Mouse (Mus musculus) thymus, adult 2 months (tissue): ENCODE data around the gene Gcdh. TPM values are rescaled to one million over a fixed set of nuclear protein-coding genes. Genes with fewer than 3 reads are reported as not detected.
A peak's percentile ranks its signal among the peaks of the same experiment; 100 is the strongest.

ENCODE experiments used
- DNase-seq: peaks from one replicate; pipeline ENCODE4 v3.0.0; 2021
- H3K27ac ChIP-seq: fragments of 200-500 bp; 2 replicates; pipeline ENCODE4 v1.5.1; 2012; ENCODE audit warnings: low read length, control low read depth; ENCODE audit not compliant: control insufficient read depth, insufficient read depth
- H3K27me3 ChIP-seq: fragments of 200-500 bp; 2 replicates; pipeline ENCODE4 v1.6.1; 2012; ENCODE audit warnings: mild to moderate bottlenecking, low read length, moderate library complexity, mixed read lengths; ENCODE audit not compliant: control insufficient read depth, insufficient read depth
- H3K36me3 ChIP-seq: fragments of 200-500 bp; 2 replicates; pipeline ENCODE4 v1.6.1; 2012; ENCODE audit warnings: mild to moderate bottlenecking, low read length, moderate library complexity; ENCODE audit not compliant: control insufficient read depth, insufficient read depth
- H3K4me1 ChIP-seq: fragments of 200-500 bp; replicated peaks from 2 replicates; pipeline ENCODE4 v1.6.1; 2012; ENCODE audit warnings: low read length; ENCODE audit not compliant: control insufficient read depth, insufficient read depth
- H3K4me3 ChIP-seq: fragments of 200-500 bp; 2 replicates; pipeline ENCODE4 v1.5.1; 2012; ENCODE audit warnings: mild to moderate bottlenecking, low read length, control low read depth, moderate library complexity; ENCODE audit not compliant: control insufficient read depth, insufficient read depth
- CTCF ChIP-seq: fragments of 200-500 bp; IDR thresholded peaks from 2 replicates; pipeline ENCODE4 v1.5.1; 2012; ENCODE audit warnings: mild to moderate bottlenecking, control low read depth, low read length, moderate library complexity, borderline replicate concordance; ENCODE audit not compliant: control insufficient read depth, poor library complexity, insufficient read depth; ENCODE audit errors: extremely low read depth
- POLR2A ChIP-seq: fragments of 200-500 bp; IDR thresholded peaks from 2 replicates; pipeline ENCODE4 v1.6.1; 2012; ENCODE audit warnings: mild to moderate bottlenecking, low read length, control low read depth, moderate library complexity; ENCODE audit not compliant: control insufficient read depth, poor library complexity, insufficient read depth; ENCODE audit errors: extremely low read depth
- WGBS: fragments of 180-500 bp; shearing (Covaris S2); methylation state at CpG from one replicate; pipeline ENCODE4 v1.1.7; 2018; 5-methylcytosine and 5-hydroxymethylcytosine counted together
- polyA plus RNA-seq: library from polyadenylated mRNA; depleted of rRNA; stranded (reverse); fragments of >200 nt; gene quantifications from 2 replicates; pipeline ENCODE4 v1.2.3, GENCODE M21; 2012

The Gcdh gene
- polyA plus RNA-seq, 1 experiment = 85.2 TPM

DNA sequence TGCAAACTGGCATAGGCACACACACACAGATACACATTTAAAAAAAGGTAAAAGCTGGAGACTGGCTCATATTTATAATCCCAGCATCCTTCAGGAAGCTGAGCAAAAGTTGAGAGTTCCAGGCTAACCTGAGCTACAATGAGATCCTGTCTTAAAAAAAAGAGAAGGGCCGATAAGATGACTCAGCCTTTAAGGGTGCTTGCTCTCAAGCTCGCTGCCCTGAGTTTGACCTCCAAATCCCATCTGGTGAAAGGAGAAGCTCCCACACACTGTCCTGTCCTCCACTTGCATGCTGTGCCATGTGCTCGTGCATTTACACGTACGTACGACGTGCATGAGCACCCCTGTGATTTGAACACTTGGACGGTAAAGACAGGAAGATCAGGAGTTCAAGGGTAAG lies 13.8 kb upstream of the Gcdh start:
- H3K27ac ChIP-seq = no peak overlapping the region
- 72% methylated on average over 8 of the region's 8 CpGs for WGBS
- no peaks in the 10 kb centered on the region for H3K36me3 ChIP-seq
- peaks cover 23% of the 10 kb centered on the region for H3K4me1 ChIP-seq
- DNase-seq = no peak
- H3K4me3 ChIP-seq = no peak overlapping the region
- H3K27me3 ChIP-seq = no peaks in the 10 kb centered on the region
- no peak for TF ChIP-seq POLR2A
- no peak for TF ChIP-seq CTCF

DNA sequence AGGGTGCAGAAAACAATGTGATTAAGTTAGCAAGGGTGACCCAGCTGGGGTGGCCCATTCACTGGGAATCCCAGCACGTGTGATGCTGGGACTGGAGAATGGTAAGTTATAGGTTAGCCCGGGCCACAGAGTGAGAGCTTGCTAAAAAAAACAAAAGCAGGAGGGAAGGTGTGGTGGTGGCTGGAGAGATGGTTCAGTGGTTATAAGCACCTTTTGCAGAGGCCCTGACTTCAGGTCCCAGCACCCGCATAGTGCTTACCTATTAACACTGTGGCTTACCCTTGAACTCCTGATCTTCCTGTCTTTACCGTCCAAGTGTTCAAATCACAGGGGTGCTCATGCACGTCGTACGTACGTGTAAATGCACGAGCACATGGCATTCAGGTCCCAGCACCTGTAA lies 13.3 kb upstream of the Gcdh start:
- no peaks in the 10 kb centered on the region for H3K27me3 ChIP-seq
- no peak overlapping the region for H3K27ac ChIP-seq

DNA sequence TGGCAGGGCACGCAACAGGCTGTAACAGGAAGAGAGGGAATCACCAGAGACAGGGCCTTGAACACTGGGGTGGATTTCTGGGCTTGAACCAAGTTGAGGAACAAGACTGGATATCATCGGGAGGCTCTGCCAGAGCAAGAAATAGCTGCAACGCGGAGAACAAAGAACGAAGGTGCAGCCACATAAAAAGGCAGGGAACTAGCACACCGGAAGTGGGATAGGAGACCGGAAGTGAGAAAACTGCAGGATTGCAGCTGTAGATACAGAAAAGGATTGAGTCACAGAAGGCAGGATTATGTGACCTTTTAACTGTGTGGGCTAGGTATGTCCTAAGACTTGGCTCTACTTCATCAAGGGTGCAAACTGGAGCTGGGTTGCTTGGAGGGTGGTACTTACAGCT lies 10.6 kb upstream of the Gcdh start:
- Histone ChIP-seq H3K4me1 (peaks cover 23% of the 10 kb centered on the region), H3K27me3 (no peaks in the 10 kb centered on the region), H3K36me3 (no peaks in the 10 kb centered on the region), H3K4me3 (no peak overlapping the region), H3K27ac (no peak overlapping the region)
- no peak for DNase-seq
- no peak for TF ChIP-seq CTCF
- TF ChIP-seq POLR2A = no peak
- 69% methylated on average over 7 of the region's 7 CpGs for WGBS

More for the DNA sequence above, 13.3 kb upstream of the Gcdh start:
- Histone ChIP-seq H3K4me1 (peaks cover 24% of the 10 kb centered on the region), H3K4me3 (no peak overlapping the region), H3K36me3 (no peaks in the 10 kb centered on the region)
- no peak for TF ChIP-seq CTCF
- no peak for TF ChIP-seq POLR2A
- 97% methylated on average over 9 of the region's 9 CpGs for WGBS
- no peak for DNase-seq

DNA sequence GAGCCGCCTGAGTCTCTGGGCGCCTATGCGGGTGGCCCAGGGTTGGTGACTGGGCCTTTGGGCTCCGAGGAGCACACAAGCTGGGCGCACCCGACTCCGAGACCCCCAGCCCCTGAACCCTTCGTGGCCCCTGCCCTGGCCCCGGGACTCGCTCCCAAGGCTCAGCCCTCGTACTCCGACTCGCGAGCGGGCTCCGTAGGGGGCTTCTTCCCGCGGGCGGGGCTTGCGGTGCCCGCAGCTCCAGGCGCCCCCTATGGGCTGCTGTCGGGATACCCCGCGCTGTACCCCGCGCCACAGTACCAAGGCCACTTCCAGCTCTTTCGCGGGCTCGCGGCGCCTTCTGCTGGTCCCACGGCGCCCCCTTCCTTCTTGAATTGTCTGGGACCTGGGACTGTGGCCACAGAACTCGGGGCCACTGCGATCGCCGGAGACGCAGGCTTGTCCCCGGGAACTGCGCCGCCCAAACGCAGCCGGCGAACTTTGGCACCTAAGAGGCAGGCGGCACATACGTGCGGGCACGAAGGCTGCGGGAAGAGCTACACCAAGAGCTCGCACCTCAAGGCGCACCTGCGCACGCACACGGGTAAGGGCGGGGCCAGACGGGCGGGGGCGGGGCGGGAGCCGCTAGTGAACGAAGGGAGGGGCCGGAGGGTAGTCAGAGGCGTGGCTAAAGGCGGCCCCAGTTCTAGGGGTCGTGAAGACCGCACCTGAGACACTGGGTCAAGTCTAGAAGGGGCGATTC lies 9.4 kb upstream of the Gcdh start:
- Histone ChIP-seq H3K4me3 (peak overlapping the region; percentile 57), H3K27ac (no peak overlapping the region), H3K36me3 (no peaks in the 10 kb centered on the region), H3K4me1 (peaks cover 15% of the 10 kb centered on the region), H3K27me3 (no peaks in the 10 kb centered on the region)
- peak; percentile 98 for TF ChIP-seq CTCF
- TF ChIP-seq POLR2A = 0 out of 2 replicates have a peak, but pooled peaks have one; percentile 12
- under 1% methylated on average over 68 of the region's 68 CpGs for WGBS
- peak; percentile 96 for DNase-seq

DNA sequence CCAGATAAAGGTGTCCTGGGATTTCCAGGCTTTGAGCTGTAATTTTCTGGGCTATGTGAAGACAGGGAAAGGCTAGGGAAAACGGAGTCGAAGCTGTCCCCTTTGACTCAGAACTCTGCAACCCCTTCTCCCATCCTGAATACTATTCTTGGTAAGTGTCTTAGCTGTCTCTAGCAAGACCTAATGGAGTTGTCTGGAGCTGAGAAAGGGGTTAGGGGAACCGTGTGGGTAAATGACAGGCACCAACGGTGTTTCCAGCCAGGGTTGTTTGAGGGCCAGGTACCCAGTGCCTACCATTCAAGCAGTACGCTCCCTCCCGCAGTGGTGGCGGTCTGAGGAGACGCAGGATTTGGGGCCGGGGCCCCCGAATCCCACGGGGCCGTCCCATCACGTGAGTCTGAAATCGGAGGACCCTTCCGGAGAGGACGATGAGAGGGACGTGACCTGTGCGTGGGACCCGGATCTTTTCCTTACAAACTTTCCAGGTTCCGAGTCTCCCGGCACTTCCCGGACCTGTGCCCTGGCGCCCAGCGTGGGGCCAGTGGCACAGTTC lies 8.7 kb upstream of the Gcdh start:
- no peak for DNase-seq
- Histone ChIP-seq H3K27ac (no peak overlapping the region), H3K27me3 (no peaks in the 10 kb centered on the region), H3K4me1 (peaks cover 15% of the 10 kb centered on the region), H3K4me3 (peak overlapping the region; percentile 57), H3K36me3 (no peaks in the 10 kb centered on the region)
- 9% methylated on average over 24 of the region's 24 CpGs for WGBS
- TF ChIP-seq POLR2A = peak; percentile 8; the same call in 1 of the 2 replicates
- TF ChIP-seq CTCF = no peak

DNA sequence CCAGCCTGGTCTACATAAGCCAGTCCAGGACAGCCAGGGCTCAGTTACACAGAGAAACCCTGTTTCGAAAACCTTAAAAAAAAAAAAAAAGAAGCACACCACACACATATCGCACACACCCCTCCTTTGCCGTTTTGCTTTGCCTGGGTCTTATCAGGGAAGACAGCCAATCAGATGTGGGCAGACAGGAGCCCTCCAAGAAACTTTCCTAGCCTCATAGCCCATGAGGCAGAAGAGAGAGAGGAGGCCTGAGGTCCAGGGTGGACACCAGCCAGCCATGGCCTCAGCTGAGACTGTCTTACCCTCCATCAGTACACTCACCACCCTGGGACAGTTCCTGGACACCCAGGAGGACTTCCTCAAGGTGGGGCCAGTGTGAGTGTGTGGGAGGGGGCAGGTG lies 8.0 kb upstream of the Gcdh start, which contains the start of gene Klf1:
Klf1 (plus strand) TSS at position 177 of the 400 bp plus-strand sequence.
- no peak for DNase-seq
- TF ChIP-seq CTCF = no peak
- TF ChIP-seq POLR2A = no peak
- Histone ChIP-seq H3K4me3 (peak within 1 kb of the TSS; percentile 57), H3K36me3 (no peaks in the 10 kb centered on the region), H3K27ac (no peak within 1 kb of the TSS), H3K27me3 (no peaks in the 10 kb centered on the region), H3K4me1 (peaks cover 15% of the 10 kb centered on the region)
- WGBS = 85% methylated on average over 3 of the region's 3 CpGs
